Mouse (Mus musculus): ENCODE measurements around the gene Snx6. TPM values are rescaled to one million over a fixed set of nuclear protein-coding genes. Genes with fewer than 3 reads are reported as not detected.
"Not testable (repeated sequence)": the region's sequence is repeated elsewhere in the genome, so short reads cannot be mapped to it uniquely, and the experiment has no call there.

The Snx6 gene
- total RNA-seq, 2 experiments from 2014 or later, result 55.2 to 58.1 TPM

DNA sequence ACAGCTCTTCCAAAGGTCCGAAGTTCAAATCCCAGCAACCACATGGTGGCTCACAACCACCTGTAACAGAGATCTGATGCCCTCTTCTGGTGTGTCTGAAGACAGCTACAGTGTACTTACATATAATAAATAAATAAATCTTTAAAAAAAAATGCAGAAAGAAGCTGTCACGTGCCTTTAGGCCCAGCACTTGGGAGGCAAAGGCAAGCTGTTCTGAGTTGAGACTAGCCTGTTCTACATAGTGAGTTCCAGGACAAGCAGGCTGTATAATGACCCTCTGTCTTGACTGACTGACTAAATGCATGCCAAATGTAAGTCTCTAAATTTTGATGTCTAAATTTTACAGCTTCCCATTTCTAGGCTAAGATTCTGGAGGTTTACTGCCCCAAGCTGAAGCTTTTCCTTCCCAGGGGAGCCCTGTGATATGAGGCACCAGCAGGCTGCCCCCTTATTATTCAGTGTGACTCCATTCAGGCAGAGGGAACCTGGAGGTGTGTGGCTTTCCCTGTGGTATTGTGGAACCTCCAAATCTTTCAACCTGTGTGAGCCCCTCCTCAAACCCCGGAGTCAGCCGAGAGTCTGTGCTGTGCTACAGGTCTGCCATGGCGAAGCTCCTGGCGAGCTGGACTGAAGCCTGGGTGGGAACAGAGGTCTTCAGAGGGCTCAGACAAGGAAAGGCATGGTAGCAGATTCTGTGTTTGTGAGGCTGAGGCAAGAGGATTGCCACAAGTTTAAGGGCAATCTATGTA is 9.9 kb upstream of the Snx6 start:
- no peak for DNase-seq (ENCODE audit: low spot score in 2 of 2)

DNA sequence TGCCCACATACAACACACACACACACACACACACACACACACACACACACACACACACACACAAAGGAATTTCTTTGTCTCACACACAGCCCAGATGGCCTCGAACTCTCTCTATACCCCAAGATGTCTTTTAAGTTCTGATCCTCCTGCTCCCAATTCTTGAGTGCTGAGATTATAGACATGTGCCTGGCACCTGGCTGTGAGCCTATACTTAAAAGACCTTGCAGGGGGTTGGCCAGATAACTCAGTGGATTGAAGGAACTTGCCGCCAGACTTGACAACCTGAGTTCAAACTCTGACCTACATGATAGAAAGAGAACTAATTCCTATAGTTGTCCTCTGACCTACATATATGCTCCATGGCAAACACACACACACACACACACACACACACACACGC is 8.0 kb upstream of the Snx6 start:
- DNase-seq (ENCODE audit: low spot score in 2 of 2), result no peak

DNA sequence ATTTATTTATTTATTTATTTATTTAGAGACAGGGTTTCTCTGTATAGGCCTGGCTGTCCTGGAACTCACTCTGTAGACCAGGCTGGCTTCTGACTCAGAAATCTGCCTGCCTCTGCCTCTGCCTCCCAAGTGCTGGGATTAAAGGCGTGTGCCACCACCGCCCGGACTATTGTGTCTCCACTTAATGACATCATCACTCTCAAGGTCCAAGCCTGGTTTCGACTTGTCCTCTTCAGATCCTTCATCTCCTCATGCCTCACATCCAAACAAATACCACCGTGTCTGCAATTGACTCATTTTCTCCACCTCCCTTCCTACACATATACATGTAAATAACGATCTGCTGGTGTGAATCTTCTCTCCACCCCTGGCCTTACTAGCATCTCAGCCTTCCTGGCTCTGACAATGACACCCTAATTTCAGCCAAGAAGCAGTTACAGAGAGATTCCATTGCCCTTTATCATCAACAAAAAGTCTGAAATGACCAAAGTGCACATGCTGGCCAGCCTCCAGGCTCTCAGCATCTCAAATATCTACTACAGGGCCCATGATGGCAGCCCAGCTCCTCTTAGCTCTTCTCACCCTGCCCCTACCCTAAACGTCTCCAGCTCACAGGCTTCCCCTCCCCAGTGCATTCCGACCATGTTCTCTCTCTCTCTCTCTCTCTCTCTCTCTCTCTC is 1.2 kb upstream of the Snx6 start:
- DNase-seq (ENCODE audit: low spot score in 2 of 2), result no peak

DNA sequence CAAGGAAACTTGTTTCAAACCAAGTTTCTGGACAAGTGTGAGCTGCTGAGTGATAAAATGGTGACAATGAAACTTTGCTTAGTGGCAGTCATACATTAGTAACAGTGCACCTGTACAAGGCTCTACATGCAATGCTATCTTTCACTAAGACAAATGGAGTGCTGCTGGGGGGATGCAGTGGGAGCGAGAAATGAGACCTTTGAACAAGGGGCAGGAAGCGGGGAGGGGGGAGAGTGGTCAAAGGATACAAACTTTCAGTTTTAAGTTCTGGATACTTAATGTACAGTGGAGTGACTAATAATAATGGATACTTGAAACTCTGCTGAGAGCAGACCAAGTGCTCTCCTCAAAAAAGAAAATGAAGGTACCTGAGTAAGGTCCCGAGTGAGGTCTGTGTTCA is 1.1 kb downstream of the Snx6 start:
- DNase-seq (ENCODE audit: low spot score in 2 of 2), result no peak

DNA sequence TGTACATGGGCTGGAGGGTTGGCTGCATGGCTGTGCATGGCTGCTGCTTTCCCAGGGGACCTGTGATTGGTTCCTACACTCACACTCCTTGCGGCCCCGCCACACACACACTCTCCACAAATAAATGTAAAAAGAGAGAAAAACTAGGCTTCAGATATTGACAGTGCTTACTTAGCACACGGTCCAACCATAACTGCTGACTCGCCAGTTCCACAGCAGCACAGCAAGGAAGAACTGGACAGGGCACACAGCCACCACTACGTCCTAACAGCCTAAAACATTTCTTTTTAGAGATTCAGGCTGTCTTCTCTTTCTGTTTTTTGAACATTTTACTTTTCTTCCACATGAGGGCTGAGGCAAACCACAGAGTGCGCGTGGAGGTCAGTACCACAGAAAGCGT is 4.0 kb downstream of the Snx6 start:
- DNase-seq (ENCODE audit: low spot score in 2 of 2), result no peak

DNA sequence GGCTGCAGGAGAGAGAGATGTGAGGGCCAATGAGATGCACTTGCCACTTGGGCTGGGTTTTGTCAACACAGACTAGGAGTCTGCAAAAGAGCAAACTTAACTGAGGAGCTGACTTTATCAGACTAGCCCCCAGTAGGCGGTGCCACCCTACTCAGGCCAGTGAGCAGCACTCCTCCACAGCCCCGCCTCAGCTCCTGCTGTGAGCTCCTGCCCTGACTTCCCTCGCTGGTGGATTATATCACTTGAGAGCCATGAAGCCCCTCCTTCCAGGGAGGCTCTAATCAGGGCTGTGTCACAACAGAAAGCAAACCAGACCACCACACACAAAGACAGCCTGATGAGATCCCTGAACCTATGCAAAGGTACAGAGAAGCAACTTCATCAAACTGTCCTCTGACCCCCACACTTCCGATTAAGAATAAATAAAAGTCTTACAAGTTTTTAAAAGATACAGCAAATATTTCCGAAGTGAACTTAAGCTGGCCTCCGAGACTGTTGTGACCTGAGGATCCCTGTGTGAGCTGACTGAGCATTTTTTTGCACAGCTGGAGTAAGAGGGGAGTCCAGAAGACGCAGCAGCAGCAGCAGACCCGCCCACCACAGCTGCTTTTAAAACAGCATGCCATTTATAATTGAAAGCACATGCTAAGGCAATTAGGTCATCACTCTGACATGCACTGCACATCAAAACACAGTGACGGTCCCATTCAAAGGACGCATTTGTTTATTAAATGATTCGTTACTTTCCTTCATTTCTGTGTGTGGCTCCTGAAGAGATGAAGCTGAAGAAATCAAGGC is 6.0 kb downstream of the Snx6 start:
- no peak for DNase-seq (ENCODE audit: low spot score in 2 of 2)

DNA sequence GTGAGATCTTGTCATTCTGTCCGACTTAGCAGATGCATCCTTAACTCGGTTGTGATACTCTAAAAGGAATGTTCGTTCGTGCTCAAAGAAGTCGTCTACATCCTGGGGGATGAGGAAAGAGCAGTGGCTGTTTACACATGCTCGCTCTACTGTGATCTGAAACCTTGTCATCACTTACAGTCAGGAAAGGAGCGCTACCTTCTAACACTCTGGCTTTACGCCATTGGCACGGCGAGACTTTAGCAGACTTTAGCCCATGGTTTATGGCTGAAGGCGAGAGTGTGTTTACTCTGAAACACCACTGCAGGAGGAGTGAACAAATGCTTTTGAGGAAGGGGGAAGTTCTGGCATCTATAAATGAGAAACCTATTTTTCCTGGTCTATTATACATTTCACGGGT is 31.9 kb downstream of the Snx6 start:
- no peak for DNase-seq (ENCODE audit: low spot score in 2 of 2)

DNA sequence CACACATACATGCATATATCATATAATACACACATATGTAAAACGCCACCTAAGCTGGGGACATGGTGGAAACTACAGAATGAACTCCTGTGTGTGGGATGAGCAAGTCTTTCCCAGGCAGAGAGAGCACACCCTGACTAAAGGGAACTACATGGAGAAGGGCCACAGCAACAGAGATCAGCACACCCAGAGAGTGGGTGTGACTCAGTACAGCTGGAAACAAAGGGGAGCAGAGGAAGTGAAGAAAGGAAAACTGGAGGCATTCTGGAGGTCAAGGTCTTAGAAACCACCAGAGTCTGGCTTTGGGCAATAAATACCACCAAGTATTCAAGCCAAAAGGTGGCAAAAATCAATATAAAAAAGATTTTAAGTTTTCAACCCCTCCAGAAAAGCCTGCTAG is 34.8 kb downstream of the Snx6 start:
- DNase-seq (ENCODE audit: low spot score in 2 of 2), result no peak

DNA sequence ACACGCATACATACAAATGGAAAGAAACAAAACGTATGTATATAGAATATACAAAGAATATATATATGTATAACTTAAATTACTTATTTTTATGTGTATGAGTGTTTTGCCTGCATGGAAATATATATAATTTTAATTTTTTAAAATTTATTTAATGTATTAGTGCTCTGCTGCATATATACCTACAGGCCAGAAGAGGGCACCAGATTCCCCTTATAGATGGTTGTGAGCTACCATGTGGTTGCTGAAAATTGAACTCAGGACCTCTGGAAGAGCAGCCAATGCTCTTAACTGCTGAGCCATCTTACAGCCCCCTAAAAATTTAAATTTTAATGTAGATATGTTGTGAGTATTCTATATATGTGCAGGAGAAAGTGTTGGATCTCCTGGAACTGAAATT is 36.7 kb downstream of the Snx6 start:
- DNase-seq (ENCODE audit: low spot score in 2 of 2), result no peak

DNA sequence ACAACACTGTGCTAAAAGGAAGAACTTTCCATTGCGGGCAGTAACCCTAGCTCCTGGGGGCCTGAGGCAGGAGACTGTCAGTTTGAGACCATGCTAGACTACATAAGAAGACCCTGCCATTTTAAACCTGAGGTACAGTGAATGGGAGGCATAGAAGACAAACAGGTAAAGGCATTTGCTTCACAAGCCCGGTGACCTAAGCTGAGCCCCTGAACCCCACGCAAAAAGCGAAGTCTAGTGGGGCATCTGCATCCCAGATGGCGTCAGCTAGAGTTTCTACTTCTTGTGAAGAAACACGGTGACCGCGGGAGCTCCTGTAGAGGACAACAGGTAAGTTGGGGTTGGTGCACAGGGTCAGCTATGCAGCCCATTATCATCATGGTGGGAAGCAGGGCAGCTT is 46.9 kb downstream of the Snx6 start:
- no peak for DNase-seq (ENCODE audit: low spot score in 2 of 2)

DNA sequence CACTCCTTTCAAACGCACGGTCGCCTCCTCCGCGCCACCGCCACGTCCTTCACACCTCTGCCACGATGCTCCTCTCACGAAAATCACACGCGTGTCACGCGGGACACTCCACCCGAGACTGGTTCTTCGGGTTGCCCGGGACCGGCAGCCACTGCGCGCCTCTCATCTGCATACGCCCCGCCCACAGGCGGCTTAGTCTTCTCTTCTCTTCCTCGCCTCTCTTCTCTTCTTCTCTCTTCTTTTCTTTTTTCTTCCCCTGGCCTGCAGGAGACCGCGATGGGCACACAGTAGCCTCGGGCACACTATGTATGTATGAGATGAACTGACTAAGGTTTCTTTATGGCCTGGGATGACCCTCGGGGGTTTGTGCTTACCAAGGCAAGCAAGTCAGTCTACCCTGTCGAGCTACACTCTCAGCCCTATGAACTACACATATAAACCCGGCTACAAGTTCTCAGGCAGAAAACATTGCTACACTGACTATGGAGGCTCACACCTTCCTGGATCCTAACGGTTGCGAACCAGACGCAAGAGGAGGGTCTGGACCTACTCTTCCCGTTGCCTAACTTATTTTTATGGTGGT is 56.8 kb downstream of the Snx6 start:
- peak; percentile 31 for DNase-seq (ENCODE audit: low spot score in 2 of 2)

DNA sequence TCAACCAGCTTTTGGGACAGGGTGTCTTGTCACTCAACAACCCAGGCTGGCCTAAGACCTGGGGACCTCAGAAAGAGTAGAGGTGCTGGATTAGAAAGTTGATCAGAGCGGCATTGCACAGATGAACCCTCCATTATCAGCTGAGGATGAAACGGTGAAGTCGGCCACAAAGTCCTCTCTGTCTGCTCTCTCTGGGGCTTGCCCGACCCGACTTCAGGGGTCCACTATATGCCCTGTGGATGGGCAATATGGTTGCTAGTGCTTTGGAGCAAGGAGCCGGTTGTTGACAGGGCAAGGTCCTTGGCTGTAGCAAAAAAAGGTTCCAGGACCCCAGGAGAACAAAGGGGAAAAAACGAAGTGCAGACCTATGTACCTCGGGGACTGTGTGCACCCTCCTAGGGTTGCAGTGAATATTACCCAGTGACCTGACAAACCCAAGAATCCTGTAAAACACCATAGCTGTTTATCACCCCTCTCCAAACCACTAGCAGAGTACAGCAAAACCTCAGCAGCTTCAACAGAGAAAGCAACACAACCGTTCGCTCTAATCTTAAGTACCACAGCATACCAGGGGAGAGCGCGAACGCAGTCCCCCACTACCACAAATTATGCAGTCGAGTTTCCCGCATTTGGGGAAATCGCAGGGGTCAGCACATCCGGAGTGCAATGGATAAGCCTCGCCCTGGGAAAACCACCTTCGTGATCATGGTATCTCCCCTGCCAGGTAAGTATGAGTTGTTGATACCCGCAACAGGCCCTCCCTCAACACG is 57.4 kb downstream of the Snx6 start:
- not testable (repeated sequence) for DNase-seq (ENCODE audit: low spot score in 2 of 2)

DNA sequence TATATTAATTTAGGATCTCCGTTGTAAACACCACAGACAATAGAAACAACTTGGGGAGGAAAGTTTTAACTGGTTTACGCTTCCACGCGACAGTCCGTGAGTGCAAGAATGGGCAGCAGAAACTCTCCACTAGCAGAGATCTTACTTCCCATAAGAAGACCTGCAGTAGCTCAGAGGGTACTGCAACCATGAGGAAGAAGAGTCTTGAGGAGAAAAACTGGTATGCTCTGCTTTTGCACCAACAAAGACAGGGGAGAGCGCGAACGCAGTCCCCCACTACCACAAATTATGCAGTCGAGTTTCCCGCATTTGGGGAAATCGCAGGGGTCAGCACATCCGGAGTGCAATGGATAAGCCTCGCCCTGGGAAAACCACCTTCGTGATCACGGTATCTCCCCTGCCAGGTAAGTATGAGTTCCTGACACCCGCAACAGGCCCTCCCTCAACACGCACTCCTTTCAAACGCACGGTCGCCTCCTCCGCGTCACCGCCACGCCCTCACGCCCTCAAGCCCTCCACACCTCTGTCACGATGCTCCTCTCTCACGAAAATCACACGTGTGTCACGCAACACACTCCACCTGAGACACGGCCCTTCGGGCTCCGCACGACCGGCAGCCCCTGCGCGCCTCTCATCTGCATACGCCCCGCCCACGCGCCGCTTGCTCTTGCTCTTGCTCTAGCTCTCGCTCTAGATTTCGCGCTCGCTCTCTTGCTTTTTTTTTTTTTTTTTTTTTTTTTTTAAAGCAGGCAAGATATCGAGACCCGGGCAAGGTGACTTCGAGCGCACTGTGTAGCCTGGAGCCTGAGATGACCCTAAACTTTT is 61.0 kb downstream of the Snx6 start:
- DNase-seq (ENCODE audit: low spot score in 2 of 2), result peak; percentile 37 to 45

DNA sequence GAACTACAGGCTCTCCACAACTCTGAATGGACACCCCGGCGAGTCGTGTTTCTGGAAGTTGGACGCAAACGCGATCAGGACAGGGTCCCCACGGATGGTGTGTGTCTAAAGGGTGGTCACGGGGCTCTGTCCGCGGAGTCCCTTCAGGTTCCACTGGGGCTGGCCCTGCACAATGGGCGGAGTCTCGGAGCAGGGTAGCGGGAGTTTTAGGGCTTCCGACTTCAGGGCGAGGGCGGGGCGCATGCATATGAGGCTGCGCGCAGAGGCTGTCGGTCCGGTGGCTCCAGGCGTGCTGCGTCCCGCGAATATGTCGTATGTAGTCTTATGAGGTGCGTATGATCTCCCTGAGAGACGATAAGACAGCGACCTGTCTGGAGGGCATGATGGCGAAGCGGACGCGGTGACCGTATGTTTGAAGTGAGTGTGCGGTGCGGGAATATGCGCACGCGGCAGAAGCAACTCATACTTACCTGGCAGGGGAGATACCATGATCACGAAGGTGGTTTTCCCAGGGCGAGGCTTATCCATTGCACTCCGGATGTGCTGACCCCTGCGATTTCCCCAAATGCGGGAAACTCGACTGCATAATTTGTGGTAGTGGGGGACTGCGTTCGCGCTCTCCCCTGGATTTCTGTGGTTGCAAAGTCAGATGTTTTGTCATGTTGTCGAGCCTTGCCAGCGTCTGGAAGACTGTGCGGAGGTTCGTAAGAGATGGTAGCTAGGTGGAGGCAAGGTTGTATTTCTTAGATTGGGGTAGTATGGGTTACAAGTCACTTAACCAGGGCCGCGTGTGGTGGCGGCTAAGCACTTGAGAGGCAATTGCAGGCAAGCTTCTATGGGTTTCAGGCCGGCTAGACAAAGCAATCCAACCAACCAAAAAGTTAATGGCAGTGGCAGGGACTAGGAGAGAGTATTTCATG is 66.1 kb downstream of the Snx6 start:
- not testable (repeated sequence) for DNase-seq (ENCODE audit: low spot score in 2 of 2)

DNA sequence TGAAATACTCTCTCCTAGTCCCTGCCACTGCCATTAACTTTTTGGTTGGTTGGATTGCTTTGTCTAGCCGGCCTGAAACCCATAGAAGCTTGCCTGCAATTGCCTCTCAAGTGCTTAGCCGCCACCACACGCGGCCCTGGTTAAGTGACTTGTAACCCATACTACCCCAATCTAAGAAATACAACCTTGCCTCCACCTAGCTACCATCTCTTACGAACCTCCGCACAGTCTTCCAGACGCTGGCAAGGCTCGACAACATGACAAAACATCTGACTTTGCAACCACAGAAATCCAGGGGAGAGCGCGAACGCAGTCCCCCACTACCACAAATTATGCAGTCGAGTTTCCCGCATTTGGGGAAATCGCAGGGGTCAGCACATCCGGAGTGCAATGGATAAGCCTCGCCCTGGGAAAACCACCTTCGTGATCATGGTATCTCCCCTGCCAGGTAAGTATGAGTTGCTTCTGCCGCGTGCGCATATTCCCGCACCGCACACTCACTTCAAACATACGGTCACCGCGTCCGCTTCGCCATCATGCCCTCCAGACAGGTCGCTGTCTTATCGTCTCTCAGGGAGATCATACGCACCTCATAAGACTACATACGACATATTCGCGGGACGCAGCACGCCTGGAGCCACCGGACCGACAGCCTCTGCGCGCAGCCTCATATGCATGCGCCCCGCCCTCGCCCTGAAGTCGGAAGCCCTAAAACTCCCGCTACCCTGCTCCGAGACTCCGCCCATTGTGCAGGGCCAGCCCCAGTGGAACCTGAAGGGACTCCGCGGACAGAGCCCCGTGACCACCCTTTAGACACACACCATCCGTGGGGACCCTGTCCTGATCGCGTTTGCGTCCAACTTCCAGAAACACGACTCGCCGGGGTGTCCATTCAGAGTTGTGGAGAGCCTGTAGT is 76.4 kb downstream of the Snx6 start:
- DNase-seq (ENCODE audit: low spot score in 2 of 2), result not testable (repeated sequence)

DNA sequence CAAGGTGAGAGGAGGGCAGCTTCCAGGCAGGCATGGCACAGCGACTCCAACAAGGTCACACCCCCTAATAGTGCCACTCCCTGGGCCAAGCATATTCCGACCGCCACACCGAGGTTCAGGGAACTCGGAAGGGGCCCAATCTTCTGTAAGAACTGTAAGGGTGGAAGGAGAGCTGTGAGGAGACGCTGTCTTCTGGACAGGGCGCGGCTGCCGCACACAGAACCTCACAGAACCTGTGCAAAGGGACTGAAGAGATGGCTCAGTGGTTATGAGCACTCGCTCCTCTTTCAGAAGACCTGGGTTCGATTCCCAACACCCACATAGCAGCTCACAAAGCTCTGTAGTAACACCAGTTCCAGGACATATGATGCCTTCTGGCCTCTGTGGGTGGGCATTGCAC is 78.0 kb downstream of the Snx6 start:
- not testable (repeated sequence) for DNase-seq (ENCODE audit: low spot score in 2 of 2)

DNA sequence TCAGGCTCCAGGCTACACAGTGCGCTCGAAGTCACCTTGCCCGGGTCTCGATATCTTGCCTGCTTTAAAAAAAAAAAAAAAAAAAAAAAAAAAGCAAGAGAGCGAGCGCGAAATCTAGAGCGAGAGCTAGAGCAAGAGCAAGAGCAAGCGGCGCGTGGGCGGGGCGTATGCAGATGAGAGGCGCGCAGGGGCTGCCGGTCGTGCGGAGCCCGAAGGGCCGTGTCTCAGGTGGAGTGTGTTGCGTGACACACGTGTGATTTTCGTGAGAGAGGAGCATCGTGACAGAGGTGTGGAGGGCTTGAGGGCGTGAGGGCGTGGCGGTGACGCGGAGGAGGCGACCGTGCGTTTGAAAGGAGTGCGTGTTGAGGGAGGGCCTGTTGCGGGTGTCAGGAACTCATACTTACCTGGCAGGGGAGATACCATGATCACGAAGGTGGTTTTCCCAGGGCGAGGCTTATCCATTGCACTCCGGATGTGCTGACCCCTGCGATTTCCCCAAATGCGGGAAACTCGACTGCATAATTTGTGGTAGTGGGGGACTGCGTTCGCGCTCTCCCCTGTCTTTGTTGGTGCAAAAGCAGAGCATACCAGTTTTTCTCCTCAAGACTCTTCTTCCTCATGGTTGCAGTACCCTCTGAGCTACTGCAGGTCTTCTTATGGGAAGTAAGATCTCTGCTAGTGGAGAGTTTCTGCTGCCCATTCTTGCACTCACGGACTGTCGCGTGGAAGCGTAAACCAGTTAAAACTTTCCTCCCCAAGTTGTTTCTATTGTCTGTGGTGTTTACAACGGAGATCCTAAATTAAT is 81.5 kb downstream of the Snx6 start:
- DNase-seq (ENCODE audit: low spot score in 2 of 2), result peak; percentile 62 to 66
